Mouse (Mus musculus) frontal cortex, postnatal 25 days (tissue): Measurements from ENCODE around the gene 3110040N11Rik.

ENCODE experiments used
- DNase-seq, 2 experiments: peaks; one replicate each; pipeline ENCODE4 v3.0.0; 2022; ENCODE audit warnings: low spot score in 2 of 2

3110040N11Rik gene

DNA sequence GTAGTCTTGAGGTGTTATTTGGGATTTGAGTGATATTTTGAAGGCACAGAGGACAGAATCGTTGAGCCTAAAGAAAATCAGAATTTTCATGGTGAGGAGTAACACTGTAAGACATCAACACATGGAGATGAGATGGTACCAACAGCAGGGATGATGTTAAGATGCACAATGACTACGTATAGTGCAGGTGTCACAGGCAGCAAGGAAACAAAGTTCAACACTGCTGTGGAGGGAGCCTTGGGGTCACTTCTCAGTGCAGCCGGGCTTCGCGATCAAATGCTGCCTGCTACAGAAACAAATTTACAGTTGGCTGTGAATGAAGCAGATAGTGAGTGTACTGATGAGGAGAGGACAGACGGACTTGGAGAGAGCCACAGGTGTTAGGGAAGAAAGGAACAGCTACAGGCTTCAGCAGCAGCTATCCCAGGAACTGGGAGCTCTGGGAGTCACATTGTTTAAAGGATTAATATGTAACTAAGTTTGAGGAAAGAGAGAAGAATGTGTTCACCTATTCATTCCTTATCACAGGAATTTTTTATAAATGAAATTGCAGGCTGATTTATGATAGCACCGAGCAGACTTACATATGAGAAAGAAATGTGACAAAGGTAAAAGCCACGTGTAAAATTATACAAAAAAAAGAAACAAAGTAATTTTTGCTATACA is 50.4 kb downstream of the 3110040N11Rik start:
- no peak for DNase-seq

DNA sequence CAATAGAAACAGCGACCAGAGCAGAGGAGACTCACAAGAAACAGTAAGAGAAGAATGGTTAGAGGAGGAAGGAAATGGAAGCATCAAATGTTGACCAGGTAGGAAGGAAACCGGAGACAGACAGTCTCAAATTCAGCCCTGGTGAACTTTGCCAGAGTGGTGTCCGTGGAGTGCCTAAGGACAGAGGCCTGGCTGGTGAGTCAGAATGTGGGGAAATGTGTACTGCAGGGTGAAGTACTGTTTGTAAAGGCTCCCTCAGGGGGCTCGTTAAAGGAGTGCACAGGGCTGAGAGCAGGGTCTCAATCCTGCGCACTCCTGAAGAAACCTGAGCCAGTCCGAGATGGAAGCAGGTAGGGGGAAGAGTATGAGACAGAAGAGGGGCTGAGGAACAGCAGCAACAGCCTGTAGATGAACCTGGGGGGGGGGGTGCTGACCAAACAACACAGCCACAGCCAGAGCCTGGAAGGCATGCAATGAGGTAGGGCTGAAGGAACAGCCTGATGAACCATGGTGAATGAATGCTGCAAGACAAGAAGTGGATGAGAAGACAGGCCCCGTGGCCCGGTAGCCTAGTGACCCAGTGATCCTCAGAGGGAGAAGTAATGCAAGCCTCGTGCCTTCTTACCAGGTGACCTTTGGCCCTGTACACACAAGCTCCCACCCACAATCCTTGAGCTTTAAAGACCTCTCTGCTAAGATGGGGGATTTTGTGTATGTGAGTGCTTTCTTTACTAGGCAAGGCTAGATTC is 53.8 kb downstream of the 3110040N11Rik start:
- no peak for DNase-seq

- no peak for DNase-seq
Observed at GRCm38 (mm10) chr7:81732183-81733089, 56.8 kb downstream of the 3110040N11Rik start.
